Mouse (Mus musculus) adrenal gland, postnatal 14 days (tissue): Measurements from ENCODE around the gene Vps18. TPM values are rescaled to one million over a fixed set of nuclear protein-coding genes. Genes with fewer than 3 reads are reported as not detected.
A peak's percentile ranks its signal among the peaks of the same experiment; 100 is the strongest.

Experiments used
- DNase-seq: peaks from one replicate; pipeline ENCODE4 v3.0.0; 2021; ENCODE audit warnings: mixed read lengths
- total RNA-seq: library from RNA; stranded (reverse); gene quantifications from 2 replicates; pipeline ENCODE4 v1.2.3, GENCODE M21; 2021

The Vps18 gene
- total RNA-seq, 1 experiment from 2014 or later = 18.1 TPM

DNA sequence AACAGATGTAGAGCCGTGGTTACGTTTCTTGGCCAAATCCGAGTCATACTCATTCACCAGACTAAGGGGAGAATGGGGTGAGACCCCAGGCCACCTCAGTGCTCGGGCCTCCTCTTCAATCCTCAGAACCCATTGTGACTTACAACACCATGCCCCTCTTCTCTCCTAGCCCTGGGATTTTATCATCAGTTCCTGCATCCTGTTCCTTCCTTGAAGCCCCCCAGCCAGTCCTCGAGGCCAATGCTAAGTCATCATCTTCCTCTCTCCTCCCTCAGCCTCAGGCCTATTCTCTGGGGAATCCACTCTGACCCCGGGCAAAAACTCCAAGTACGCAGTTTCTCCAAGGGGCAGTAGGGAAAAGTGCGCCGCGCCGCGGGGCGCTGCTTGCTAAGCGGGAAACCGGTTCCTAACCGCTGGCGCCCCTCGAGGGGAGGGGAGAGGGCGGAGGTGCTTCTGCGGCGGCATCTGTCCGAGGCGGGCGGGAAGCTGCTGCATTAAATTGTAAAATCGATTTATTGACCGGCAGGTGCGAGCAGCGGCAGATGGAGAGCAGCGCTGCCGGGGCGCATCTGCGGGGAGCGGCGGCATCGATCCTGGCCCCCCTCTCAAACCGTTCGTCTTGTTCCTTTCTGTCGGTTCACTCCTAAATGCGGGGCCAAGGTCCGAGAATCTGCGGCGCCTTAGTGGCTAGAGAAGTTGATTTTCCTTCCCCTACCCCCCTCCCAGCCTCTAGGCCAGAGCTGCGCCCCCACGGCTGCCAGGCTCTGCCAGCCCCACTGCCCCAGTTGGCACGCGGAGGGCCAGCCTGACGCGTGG, 33.4 kb downstream of the Vps18 start:
- DNase-seq = no peak

DNA sequence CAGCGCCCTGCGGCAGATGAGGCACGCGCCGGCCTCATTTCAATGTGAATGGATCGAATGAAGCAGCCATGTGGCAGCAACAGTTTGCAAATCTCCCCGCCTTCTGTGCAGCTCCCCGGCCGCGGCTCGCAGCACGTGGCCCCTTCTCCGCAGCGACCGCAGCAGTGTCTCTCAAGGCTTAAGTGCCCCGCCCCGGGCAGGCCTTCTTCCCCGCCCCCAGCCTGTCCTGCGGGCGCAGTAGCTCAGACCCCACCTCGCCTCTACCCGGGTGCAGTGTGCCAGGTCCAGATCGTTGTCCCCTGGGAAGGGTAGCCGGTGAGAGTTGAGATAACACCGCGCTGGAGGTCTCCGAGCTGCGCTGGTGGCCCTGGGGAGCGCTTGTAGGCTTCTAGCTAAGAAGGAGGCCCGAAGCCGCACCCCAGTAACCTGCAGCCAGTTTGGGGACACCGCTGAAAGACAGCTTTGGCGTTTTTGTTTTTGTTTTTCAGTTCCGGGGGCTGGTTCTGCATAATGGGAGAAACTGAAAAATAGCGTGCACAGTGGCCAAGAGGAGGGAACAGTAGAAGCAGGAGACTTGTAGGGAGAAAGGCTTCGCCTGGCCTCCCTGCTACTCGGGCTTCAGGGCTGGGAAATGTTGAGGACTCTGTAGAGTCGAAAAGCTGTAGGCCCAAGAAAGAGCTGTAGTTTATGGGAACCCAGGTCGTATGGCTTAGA, 34.2 kb downstream of the Vps18 start:
- peak; percentile 52 for DNase-seq

DNA sequence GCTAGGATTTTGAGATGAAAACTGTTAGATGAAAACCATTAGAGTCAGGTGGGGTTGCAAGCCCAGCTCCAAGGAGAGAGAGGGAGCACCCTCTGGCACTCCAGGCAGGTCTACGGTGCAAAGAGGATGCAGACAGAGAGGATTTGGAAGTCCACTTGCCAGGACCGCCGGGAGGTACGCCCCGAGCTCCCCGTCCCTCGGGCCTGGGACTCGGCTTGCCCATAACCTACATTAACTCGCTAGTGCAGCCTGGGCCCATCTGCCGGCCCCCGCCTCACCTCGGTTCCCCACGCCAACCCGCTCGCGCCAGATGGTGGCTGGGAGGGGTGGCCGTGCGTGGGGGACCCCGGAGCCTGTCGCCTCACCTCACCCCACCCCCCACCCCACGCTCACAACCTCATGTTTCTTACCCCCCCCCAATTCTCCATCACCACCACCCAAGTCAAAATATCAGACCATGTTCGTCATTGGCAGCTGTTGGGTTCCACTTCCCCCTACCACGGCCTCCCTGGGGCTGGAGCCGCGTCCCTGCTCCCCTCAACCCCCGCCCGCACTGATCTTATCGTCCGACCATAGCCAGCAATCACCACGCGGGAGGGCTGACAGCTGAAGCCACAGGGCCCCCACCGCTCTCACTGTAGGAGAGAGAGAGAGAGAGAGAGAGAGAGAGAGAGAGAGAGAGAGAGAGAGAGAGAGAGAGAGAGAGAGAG, 35.5 kb downstream of the Vps18 start:
- DNase-seq = no peak

DNA sequence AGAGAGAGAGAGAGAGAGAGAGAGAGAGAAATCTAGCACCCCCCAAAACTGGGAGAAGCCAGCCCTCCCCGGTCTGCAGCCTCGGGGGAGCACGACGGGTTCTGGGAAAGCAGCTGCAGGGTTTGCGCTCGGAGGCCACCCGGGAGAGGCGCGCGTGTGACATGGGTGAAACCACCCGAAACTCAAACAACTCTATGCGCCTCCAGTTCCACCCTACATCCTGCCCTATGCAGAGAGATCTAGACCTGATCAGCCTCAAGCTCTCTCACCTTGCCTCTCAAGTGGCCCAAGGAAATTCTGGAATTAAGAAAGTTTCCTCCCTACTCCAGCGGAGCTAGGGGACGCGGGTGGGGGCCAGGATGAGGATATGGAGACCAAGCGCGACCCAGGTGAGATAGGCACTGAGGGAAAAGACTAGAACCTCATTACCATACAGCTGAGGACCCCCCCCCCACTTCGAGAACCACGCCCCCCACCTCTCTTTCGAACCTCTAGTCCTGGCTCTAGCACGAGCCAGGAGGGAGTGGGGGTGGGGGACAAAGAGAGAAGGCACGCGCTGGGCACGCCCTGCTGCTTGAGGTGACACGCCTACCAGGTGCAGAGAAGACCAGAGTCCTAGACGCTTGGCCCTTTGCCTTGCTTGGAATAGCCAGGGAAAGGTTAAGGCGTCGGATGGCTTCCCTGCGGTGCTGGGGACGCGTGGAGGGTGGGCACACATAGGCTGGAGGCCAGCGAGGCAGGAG, 36.2 kb downstream of the Vps18 start:
- no peak for DNase-seq

DNA sequence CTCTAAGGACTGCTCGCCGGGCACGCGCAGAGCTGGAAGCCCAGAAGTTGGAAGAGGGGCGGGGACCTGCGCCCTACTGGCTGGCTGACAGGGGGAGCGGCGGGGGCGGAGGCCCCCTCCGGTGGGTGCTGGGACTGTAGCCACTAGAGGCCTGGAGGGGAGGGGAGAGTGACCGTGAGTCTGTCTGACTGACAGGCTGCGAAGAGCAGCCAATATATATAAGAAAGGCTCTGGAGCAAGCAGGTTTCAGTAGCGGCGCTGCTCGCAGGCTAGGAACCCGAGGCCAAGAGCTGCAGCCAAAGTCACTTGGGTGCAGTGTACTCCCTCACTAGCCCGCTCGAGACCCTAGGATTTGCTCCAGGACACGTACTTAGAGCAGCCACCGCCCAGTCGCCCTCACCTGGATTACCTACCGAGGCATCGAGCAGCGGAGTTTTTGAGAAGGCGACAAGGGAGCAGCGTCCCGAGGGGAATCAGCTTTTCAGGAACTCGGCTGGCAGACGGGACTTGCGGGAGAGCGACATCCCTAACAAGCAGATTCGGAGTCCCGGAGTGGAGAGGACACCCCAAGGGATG, 37.1 kb downstream of the Vps18 start, which contains the start of gene Dll4:
Dll4 (plus strand) TSS at position 217 of the 576 bp plus-strand sequence.
- peak; percentile 81 for DNase-seq

DNA sequence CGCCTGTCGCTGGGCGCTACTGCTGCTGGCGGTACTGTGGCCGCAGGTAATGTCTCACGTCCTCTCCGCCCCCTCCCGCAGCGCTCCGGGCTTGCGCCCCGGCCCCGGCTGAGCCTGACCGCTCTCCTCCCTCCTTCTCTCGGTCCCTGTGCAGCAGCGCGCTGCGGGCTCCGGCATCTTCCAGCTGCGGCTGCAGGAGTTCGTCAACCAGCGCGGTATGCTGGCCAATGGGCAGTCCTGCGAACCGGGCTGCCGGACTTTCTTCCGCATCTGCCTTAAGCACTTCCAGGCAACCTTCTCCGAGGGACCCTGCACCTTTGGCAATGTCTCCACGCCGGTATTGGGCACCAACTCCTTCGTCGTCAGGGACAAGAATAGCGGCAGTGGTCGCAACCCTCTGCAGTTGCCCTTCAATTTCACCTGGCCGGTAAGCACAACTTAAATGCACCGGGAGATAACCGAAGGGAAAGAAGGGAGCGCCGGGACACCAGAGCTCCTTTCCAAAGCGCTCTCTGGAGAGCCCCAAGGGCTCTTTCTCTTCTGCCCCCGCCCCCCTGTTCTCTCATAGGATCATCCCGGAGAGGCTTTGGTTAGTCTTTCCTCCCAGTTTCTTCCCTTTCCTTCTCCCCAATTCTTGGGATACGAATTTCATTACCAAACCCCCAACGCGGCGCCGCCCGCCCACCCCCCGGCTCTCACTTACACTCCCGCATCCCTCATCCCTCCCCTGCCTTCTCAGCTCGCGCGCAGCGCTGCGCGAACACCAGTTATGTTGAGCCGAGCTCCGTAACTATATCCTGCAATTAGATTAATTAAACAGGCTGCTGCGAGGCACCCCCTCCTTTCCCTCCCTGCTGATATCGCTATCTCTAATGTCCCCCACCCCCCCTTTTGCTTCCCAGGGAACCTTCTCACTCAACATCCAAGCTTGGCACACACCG, 37.9 kb downstream of the Vps18 start:
- DNase-seq = no peak

DNA sequence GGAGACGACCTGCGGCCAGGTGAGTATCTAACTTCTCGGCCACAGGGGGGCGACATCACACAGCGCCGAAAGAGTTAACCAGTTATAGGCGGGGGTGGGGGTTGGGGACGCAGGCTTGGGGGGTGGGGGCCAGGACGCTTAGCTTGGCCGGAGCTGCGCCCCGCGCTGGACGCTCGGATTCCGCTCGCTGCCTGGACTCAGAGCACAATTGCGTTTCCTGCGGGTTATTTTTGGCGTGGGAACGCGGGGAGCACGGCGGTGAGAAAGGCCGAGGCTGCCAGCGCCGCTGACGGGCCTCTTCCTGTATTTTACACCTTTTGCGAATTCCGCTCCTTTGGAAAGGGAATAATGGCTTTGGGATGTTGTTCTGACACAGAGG, 38.6 kb downstream of the Vps18 start:
- DNase-seq = peak; percentile 75

DNA sequence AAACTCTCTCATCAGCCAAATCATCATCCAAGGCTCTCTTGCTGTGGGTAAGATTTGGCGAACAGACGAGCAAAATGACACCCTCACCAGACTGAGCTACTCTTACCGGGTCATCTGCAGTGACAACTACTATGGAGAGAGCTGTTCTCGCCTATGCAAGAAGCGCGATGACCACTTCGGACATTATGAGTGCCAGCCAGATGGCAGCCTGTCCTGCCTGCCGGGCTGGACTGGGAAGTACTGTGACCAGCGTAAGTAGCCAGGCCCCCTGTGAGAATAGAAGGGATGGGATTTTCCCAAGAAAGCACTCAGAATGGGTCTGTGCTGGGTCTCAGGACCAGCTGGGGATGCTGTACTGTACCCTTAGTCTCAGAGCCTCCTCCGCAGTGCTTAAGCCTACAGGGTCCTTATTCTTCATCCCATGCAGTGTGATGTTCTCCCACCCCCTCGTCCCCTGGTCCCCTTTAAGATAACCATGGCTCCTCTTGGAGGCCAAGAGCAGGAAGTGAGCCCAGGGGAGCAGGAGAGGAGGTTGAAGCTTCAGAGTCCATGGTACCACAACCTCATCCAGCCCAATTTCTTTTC, 39.5 kb downstream of the Vps18 start:
- DNase-seq = no peak

DNA sequence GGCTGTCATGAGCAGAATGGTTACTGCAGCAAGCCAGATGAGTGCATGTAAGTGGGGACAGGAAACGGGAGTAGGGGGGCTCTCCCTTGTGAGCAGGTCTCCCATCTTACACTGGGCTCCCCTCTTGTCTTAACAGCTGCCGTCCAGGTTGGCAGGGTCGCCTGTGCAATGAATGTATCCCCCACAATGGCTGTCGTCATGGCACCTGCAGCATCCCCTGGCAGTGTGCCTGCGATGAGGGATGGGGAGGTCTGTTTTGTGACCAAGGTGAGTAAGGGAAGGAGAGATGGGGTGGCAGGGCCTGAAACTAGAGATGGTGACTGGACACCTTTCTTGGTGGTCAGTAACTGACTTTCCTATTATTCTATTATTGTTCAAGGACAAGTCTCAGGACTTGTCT, 40.0 kb downstream of the Vps18 start:
- no peak for DNase-seq

DNA sequence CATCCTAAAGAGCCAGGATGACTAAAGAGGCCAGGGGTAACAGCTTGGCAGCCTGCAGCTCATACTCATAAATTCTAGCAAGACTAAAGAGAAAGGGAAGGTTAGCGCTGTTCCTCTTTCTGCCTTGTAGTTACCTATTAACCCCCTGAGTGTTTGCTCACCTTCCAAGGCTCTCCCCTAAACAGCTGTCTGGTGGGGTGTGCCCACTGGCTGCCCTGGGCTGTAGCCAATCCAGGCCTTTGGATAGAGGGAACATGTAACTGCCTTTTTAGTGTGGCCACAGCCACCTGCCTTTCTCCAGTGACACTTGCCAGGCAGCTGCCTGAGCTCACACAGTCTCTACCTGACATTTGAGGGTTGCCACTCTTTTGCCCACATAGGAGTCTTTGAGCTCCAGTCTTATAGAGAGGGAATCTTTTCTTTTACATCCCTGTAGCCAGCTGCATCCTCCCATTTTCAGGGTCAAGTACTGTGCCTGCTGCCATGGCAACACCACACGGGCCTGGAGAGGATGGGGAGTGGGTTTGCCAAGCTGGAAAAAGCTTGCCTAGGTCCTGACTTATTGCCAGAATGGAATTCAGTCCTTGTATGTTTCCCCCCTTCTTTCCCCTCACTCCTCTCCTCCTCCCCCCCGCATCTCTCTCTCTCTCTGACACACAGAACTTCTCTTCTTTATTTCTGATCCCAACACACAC, 40.7 kb downstream of the Vps18 start:
- DNase-seq = no peak

DNA sequence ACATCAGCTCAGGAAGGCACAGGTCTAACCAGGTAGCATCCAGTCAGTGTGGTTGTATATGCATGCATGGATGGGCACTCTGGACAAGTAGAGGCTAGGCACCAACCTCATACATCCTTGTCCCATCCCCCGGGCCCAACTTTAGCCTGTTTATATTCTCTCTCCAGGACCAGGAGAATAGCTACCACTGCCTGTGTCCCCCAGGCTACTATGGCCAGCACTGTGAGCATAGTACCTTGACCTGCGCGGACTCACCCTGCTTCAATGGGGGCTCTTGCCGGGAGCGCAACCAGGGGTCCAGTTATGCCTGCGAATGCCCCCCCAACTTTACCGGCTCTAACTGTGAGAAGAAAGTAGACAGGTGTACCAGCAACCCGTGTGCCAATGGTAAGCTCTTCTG, 42.3 kb downstream of the Vps18 start:
- DNase-seq = no peak

DNA sequence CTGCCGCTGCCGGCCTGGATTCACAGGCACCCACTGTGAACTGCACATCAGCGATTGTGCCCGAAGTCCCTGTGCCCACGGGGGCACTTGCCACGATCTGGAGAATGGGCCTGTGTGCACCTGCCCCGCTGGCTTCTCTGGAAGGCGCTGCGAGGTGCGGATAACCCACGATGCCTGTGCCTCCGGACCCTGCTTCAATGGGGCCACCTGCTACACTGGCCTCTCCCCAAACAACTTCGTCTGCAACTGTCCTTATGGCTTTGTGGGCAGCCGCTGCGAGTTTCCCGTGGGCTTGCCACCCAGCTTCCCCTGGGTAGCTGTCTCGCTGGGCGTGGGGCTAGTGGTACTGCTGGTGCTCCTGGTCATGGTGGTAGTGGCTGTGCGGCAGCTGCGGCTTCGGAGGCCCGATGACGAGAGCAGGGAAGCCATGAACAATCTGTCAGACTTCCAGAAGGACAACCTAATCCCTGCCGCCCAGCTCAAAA, 43.7 kb downstream of the Vps18 start:
- DNase-seq = no peak

DNA sequence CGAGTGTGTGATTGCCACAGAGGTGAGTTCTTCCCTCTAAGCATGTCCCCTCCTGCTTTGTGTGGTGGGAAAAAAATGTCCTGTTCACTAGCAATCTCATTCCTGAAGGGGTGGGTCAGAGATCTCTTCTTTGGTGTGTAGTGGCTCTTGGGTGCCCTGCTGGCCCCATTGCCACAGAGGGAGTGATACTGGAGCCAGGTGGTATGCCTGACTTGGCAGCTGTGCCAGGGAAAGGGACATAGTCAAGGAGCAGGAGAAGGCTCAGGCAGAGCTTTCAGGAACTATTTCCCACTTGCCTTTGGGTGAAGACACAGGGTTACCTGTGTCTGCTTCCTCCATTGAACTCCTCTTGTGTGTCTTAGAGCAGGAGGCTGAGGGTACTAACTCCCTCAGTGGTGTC, 45.6 kb downstream of the Vps18 start:
- DNase-seq = no peak

DNA sequence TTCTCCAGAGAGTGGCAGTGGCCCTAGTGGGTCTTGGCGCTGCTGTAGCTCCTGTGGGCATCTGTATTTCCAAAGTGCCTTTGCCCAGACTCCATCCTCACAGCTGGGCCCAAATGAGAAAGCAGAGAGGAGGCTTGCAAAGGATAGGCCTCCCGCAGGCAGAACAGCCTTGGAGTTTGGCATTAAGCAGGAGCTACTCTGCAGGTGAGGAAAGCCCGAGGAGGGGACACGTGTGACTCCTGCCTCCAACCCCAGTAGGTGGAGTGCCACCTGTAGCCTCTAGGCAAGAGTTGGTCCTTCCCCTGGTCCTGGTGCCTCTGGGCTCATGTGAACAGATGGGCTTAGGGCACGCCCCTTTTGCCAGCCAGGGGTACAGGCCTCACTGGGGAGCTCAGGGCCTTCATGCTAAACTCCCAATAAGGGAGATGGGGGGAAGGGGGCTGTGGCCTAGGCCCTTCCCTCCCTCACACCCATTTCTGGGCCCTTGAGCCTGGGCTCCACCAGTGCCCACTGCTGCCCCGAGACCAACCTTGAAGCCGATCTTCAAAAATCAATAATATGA, 46.5 kb downstream of the Vps18 start:
- no peak for DNase-seq

DNA sequence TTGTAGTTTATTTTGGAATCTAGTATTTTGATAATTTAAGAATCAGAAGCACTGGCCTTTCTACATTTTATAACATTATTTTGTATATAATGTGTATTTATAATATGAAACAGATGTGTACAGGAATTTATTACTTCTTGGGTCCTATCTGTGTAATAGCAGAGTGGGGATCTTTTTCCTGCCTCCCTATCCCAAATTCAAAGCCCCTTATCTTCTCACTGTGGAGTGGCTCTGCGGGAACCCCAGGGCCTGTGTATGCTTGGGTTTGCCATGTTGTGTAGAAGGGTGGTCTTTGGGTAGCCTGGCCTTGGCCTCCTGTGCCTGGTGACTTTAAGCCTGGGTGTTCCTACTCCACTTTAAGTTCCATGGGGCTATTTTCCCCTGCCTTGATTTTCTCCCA, 47.0 kb downstream of the Vps18 start:
- DNase-seq = no peak

DNA sequence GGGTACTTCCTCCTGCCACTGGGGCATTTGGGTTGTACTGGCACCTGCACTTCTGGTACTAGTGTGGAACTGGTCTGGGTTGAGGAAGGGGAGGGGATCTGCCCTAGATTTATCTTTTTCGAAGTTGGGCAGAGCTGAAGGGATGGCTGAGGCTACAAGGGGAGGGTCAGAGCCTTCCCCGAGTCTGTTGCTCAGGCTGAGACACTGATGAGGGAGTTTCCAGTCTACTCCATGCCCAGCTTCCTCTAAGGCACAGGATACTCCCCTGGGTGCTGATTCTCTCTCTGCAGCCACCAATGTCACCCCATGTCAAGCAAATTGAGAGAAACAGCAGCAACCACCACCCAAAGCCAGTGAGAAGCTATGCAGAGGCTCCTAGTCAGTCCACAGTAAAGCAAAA, 47.5 kb downstream of the Vps18 start:
- DNase-seq = no peak

DNA sequence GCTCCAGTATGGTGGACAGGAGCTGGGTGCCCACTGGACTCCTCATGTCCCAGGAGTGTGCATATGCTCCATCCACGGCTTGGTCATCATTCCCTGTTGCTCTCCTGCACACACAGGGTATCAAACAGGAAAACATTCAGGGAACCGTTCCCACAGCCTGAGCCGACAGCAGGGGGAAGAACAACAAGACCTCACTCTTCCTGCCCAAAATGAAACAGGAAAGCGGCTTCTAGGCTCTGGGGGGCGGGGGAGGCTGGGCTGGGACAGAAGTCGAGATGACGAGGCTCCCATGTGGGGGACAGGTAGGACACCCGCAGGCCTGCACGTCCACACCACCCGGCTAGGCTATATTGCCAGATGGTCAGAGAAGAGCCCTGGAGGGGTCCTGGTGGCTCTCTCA, 47.9 kb downstream of the Vps18 start:
- peak; percentile 41 for DNase-seq

DNA sequence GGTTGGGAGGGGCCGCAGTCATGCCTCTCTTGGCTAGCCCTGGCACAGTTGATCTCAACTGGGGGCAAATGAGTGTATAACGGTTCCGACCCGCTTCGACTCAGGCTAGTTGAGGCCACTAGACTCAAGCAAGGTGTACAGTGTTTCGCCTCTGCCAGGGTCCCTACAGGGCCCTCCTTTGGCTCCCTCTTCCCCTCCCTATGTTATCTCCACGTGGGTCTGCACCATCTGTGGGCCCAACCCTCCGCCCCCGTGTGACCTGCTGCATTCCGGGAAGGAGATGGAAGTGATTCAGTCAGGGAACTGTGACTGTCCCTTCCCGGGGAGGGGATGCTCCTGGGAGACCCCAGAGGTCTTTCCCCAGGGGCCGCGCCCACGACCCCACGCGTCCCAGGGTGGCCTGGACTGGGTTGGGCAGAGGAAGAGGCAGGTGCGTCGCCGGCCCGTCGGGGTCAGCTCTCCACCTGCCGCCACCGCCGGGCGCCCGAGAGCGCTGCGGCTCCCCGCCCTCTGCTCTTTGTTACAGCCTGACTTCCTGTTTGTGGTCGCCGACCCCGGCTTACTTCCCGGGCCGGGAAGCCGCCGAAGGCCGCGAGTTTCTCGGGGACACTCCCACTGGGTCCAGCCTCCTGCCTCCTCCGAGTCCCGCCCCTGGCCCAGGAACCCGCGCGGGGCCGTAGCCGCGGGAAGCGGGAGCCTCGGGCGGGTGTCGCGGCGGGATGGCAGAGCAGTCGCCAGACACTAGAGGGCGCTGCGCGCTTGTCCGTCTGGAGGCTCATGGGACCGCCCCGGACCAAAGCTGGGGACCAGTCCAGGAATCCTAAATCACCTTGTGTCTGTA, 49.1 kb downstream of the Vps18 start:
- peak; percentile 95 for DNase-seq
